Mouse (Mus musculus): ENCODE data around the gene Phtf2.

DNA sequence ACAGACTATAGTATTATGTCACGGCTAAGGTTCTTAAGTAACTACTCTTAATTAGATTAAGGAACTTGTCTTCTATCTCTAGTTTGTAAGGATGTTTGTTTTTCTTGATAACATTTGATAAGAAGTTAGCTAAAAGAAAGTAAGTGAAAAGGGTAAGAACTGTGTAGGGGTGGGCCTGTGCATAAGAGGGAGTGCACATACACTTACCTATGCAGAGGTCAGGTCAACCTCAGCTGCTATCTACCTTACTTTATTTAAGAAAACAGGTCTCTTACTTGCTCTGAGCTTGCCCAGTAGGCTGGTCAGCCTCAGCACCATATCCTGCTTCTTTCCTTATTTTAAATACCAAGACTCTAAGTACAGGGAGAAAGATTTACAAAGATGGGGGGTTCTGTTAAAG lies 100.8 kb downstream of the Phtf2 start:
- TF ChIP-seq POLR2A (IDR thresholded peaks at IDR 0.05; ENCODE audit: borderline replicate concordance, insufficient read depth, low read length) (no peak), CTCF (IDR thresholded peaks at IDR 0.05; ENCODE audit: borderline replicate concordance, insufficient read depth, low read depth, low read length) (no peak)

All from cerebellum, adult 2 months (tissue).